Mouse (Mus musculus) layer of hippocampus, adult 18-20 months (tissue): ENCODE measurements at regions not wholly inside any gene's neighbourhood (a gene's known extent, or its start where the extent isn't known, plus 50 kb on each side); places are given as distances from the start of the nearest gene placed in this dataset.
"Not testable (repeated sequence)": the region's sequence is repeated elsewhere in the genome, so short reads cannot be mapped to it uniquely, and the experiment has no call there.

Experiments used
- DNase-seq, 2 experiments: peaks; one replicate each; pipeline ENCODE4 v3.0.0; 2022; ENCODE audit warnings: low spot score in 2 of 2

- DNase-seq = peak; percentile 6 to 51
Measured at GRCm38 (mm10) chrX:88906106-88906505, 503.4 kb downstream of the Pet2 start.

- not testable (repeated sequence) for DNase-seq
Measured at GRCm38 (mm10) chrX:88873260-88873659, 536.2 kb downstream of the Pet2 start.
